Mouse (Mus musculus) limb, embryonic 15.5 days (tissue): ENCODE measurements around the gene Pes1. TPM values are rescaled to one million over a fixed set of nuclear protein-coding genes. Genes with fewer than 3 reads are reported as not detected.
"Not testable (repeated sequence)": the region's sequence is repeated elsewhere in the genome, so short reads cannot be mapped to it uniquely, and the experiment has no call there.

ENCODE experiments used
- ATAC-seq: fragments of 200-750 bp; cut with Nextera tagmentation; 2 replicates; pipeline ENCODE4 v1.8.0; 2017; ENCODE audit warnings: low read depth, moderate TSS enrichment; ENCODE audit not compliant: insufficient number of reproducible peaks, low FRiP score, low TSS enrichment
- H3K27ac ChIP-seq: fragments of 300-500 bp; sonication (generic); 2 replicates; pipeline ENCODE4 v1.5.1; 2015; ENCODE audit warnings: moderate library complexity, mild to moderate bottlenecking, inconsistent platforms
- H3K27me3 ChIP-seq: fragments of 300-500 bp; sonication (generic); 2 replicates; pipeline ENCODE4 v1.6.1; 2015; ENCODE audit warnings: inconsistent platforms
- H3K36me3 ChIP-seq: fragments of 300-500 bp; sonication (generic); 2 replicates; pipeline ENCODE4 v1.6.1; 2015; ENCODE audit warnings: inconsistent platforms
- H3K4me1 ChIP-seq: fragments of 300-500 bp; sonication (generic); 2 replicates; pipeline ENCODE4 v1.6.1; 2015; ENCODE audit warnings: inconsistent platforms
- H3K4me2 ChIP-seq: fragments of 300-500 bp; sonication (generic); 2 replicates; pipeline ENCODE4 v1.6.1; 2015; ENCODE audit warnings: mild to moderate bottlenecking, inconsistent platforms
- H3K4me3 ChIP-seq: fragments of 300-500 bp; sonication (generic); 2 replicates; pipeline ENCODE4 v1.5.1; 2015; ENCODE audit warnings: mild to moderate bottlenecking, inconsistent platforms
- H3K9ac ChIP-seq: fragments of 300-500 bp; sonication (generic); 2 replicates; pipeline ENCODE4 v1.6.1; 2015; ENCODE audit warnings: inconsistent platforms
- H3K9me3 ChIP-seq: fragments of 300-500 bp; sonication (generic); 2 replicates; pipeline ENCODE4 v1.6.1; 2016; ENCODE audit warnings: inconsistent platforms
- WGBS: fragments of 180-500 bp; shearing (Covaris S2); methylation state at CpG from one replicate; pipeline ENCODE4 v1.1.7; 2015; 5-methylcytosine and 5-hydroxymethylcytosine counted together
- polyA plus RNA-seq: library from polyadenylated mRNA; unstranded; fragments of >200 nt; fragmentation: Nextera tagmentation; extraction: Ambion mirVana; gene quantifications from 2 replicates; pipeline ENCODE4 v1.2.1, GENCODE M21; 2015

The Pes1 gene
- polyA plus RNA-seq, 1 experiment from 2014 or later: 77.4 TPM

GRCm38 (mm10) chr11:3993132-3993531 lies 29.4 kb downstream of the Pes1 start:
- Histone ChIP-seq H3K4me2 (no peak overlapping the region), H3K4me3 (no peak overlapping the region), H3K9ac (no peak overlapping the region), H3K27me3 (peaks cover 14% of the 10 kb centered on the region), H3K4me1 (peaks cover 5% of the 10 kb centered on the region), H3K27ac (no peak overlapping the region), H3K36me3 (no peaks in the 10 kb centered on the region), H3K9me3 (no peaks in the 10 kb centered on the region)
- WGBS: 65% methylated on average over 6 of the region's 6 CpGs
- ATAC-seq: no peak

DNA sequence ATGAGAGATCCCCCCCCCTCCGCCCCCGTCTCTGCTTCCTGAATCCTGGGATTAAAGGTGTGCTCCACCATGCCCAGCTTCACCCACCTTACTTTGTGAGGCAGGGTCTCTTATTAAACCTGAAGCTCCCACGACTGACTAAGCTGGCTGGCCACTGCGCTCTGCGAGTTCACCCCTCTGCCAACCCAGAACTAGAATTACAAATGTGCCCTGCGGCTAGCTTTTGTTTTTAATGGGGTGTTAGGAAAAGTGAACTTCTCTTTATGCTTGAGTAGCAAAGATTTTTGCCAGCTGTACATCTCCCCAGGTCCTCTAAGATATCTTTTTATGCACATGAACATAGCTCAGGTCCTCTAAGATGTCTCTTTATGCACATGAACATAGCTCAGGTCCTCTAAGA lies 30.1 kb downstream of the Pes1 start:
- Histone ChIP-seq H3K27ac (no peak overlapping the region), H3K4me2 (no peak overlapping the region), H3K27me3 (peaks cover 22% of the 10 kb centered on the region), H3K9me3 (no peaks in the 10 kb centered on the region), H3K36me3 (no peaks in the 10 kb centered on the region), H3K9ac (no peak overlapping the region), H3K4me1 (peaks cover 13% of the 10 kb centered on the region), H3K4me3 (no peak overlapping the region)
- WGBS: 66% methylated on average over 6 of the region's 6 CpGs
- ATAC-seq: no peak

GRCm38 (mm10) chr11:3995511-3995910 lies 31.7 kb downstream of the Pes1 start:
- H3K9ac ChIP-seq: no peak overlapping the region
- H3K36me3 ChIP-seq: no peaks in the 10 kb centered on the region
- no peak for ATAC-seq
- 77% methylated on average over 5 of the region's 5 CpGs for WGBS
- H3K27me3 ChIP-seq: peaks cover 24% of the 10 kb centered on the region
- peaks cover 14% of the 10 kb centered on the region for H3K4me1 ChIP-seq
- no peaks in the 10 kb centered on the region for H3K9me3 ChIP-seq
- H3K27ac ChIP-seq: no peak overlapping the region
- H3K4me2 ChIP-seq: no peak overlapping the region
- H3K4me3 ChIP-seq: no peak overlapping the region

DNA sequence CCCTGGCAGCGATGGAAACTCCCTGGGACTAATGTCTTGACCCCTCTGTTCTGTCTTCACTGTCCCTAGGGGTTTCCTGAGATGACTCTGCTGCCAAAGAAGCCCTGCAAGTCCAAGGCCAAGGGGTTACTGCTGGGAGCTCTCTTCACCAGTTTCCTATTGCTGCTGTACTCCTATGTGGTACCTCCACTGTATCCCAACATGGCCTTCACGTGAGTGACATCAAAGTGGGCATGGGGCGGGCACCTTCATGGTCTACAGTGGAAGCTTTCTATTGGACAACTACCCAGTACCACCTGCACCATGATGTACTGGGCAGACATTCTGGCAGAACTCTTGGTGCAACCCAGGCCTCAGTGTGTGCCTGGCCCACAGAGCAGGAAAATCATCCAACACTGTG lies 33.1 kb downstream of the Pes1 start:
- H3K36me3 ChIP-seq: no peaks in the 10 kb centered on the region
- H3K4me2 ChIP-seq: no peak overlapping the region
- H3K4me3 ChIP-seq: no peak overlapping the region
- no peaks in the 10 kb centered on the region for H3K9me3 ChIP-seq
- H3K27ac ChIP-seq: no peak overlapping the region
- H3K27me3 ChIP-seq: peaks cover 24% of the 10 kb centered on the region
- H3K9ac ChIP-seq: no peak overlapping the region
- peaks cover 14% of the 10 kb centered on the region for H3K4me1 ChIP-seq
- WGBS: 88% methylated on average over 3 of the region's 3 CpGs
- no peak for ATAC-seq

GRCm38 (mm10) chr11:3997978-3998720 lies 34.4 kb downstream of the Pes1 start:
- Histone ChIP-seq H3K4me2 (peak overlapping the region; percentile 57), H3K9me3 (no peaks in the 10 kb centered on the region), H3K27me3 (peaks cover 24% of the 10 kb centered on the region), H3K36me3 (no peaks in the 10 kb centered on the region), H3K9ac (no peak overlapping the region), H3K27ac (no peak overlapping the region), H3K4me1 (peaks cover 14% of the 10 kb centered on the region), H3K4me3 (peak overlapping the region; percentile 33)
- WGBS: 5% methylated on average over 66 of the region's 66 CpGs
- ATAC-seq: no peak

- 0 out of 2 replicates have a peak, but pooled peaks have one; percentile 40 for ATAC-seq
- peaks cover 24% of the 10 kb centered on the region for H3K27me3 ChIP-seq
- no peaks in the 10 kb centered on the region for H3K36me3 ChIP-seq
- no peak overlapping the region for H3K27ac ChIP-seq
- 13% methylated on average over 5 of the region's 5 CpGs for WGBS
- no peak overlapping the region for H3K4me3 ChIP-seq
- H3K9ac ChIP-seq: no peak overlapping the region
- no peaks in the 10 kb centered on the region for H3K9me3 ChIP-seq
- H3K4me2 ChIP-seq: no peak overlapping the region
- peaks cover 14% of the 10 kb centered on the region for H3K4me1 ChIP-seq
Observed at GRCm38 (mm10) chr11:3999547-3999946, 35.8 kb downstream of the Pes1 start.

- Histone ChIP-seq H3K4me3 (no peak overlapping the region), H3K9ac (no peak overlapping the region), H3K27me3 (peaks cover 26% of the 10 kb centered on the region), H3K4me1 (peaks cover 14% of the 10 kb centered on the region), H3K27ac (no peak overlapping the region), H3K4me2 (no peak overlapping the region), H3K36me3 (no peaks in the 10 kb centered on the region), H3K9me3 (no peaks in the 10 kb centered on the region)
- 14% methylated on average over 5 of the region's 5 CpGs for WGBS
- no peak for ATAC-seq
Observed at GRCm38 (mm10) chr11:4001603-4002002, 37.8 kb downstream of the Pes1 start.

DNA sequence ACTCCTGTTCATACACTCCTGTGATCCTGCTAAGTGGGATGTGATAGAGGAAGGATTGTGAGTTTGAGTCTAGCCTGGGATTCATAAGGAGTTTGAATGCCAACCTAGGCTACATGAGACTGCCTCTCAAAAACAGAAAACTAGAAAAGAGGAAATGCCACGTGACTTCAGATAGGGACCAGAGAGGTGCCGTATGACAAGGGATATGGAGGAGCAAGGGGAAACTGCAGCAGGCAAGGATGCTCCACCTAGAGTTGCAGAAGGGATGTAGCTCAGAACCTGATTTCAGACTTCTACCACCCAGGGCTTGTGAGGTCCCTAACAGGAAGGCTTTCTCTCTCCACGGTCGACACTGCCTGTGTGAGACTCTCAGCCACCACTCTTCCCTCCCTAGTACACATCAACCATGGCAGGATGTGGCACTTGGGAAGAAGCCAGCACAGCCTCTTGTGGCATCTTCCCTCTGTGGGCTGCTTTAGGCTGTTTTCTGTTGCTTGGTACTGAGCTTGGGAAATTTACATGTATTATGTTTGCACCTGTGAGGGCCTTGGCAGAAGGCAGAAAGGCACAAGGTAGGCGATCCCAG lies 41.5 kb downstream of the Pes1 start:
- Histone ChIP-seq H3K4me3 (no peak overlapping the region), H3K27ac (no peak overlapping the region), H3K9ac (no peak overlapping the region), H3K9me3 (no peaks in the 10 kb centered on the region), H3K36me3 (no peaks in the 10 kb centered on the region), H3K27me3 (0 out of 2 replicates have a peak, but pooled peaks cover 3% of the 10 kb centered on the region), H3K4me1 (no peaks in the 10 kb centered on the region), H3K4me2 (no peak overlapping the region)
- ATAC-seq: no peak
- WGBS: 64% methylated on average over 5 of the region's 5 CpGs

- WGBS: 82% methylated on average over 3 of the region's 3 CpGs
- Histone ChIP-seq H3K9ac (no peak overlapping the region), H3K4me2 (no peak overlapping the region), H3K27ac (no peak overlapping the region), H3K27me3 (0 out of 2 replicates have a peak, but pooled peaks cover 3% of the 10 kb centered on the region), H3K36me3 (no peaks in the 10 kb centered on the region), H3K4me1 (no peaks in the 10 kb centered on the region), H3K9me3 (no peaks in the 10 kb centered on the region), H3K4me3 (no peak overlapping the region)
- no peak for ATAC-seq
Observed at GRCm38 (mm10) chr11:4006462-4006861, 42.7 kb downstream of the Pes1 start.

GRCm38 (mm10) chr11:4012616-4013015 lies 48.8 kb downstream of the Pes1 start:
- Histone ChIP-seq H3K4me2 (no peak overlapping the region), H3K27me3 (no peaks in the 10 kb centered on the region), H3K9me3 (no peaks in the 10 kb centered on the region), H3K36me3 (no peaks in the 10 kb centered on the region), H3K4me3 (no peak overlapping the region), H3K4me1 (no peaks in the 10 kb centered on the region), H3K9ac (no peak overlapping the region), H3K27ac (no peak overlapping the region)
- 69% methylated on average over 1 of the region's 1 CpGs for WGBS
- ATAC-seq: no peak

DNA sequence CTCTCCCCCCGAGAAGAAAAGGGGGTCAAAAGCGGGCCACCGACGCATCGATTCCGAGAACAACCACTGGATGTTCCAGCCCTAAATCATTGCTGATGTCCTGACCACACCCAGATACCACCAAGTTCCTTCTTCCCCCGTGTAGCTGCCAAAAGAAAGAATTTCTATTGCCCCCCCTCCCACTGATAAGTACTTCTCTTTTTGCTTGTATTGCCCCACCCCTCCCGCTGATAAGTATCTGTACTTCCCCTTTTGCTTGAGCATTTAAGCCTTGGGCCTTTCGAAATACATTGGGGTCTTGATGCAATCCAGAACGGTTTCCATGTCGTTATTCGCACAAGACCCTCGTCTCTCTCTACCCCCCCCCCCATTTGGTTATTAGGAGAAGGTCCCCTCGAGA lies 52.0 kb downstream of the Pes1 start:
- H3K36me3 ChIP-seq, H3K4me2 ChIP-seq, H3K4me3 ChIP-seq, ATAC-seq, H3K9ac ChIP-seq, H3K27me3 ChIP-seq, H3K27ac ChIP-seq, H3K4me1 ChIP-seq, H3K9me3 ChIP-seq: not testable (repeated sequence)
- 86% methylated on average over 14 of the region's 14 CpGs for WGBS

GRCm38 (mm10) chr11:4022111-4022510 lies 58.3 kb downstream of the Pes1 start:
- not testable (repeated sequence) for H3K4me3 ChIP-seq, H3K4me1 ChIP-seq, H3K36me3 ChIP-seq, ATAC-seq, H3K9me3 ChIP-seq, H3K27ac ChIP-seq, H3K4me2 ChIP-seq, H3K9ac ChIP-seq, H3K27me3 ChIP-seq
- 87% methylated on average over 13 of the region's 13 CpGs for WGBS
